Mouse (Mus musculus): ENCODE measurements around the gene Actb. TPM values are rescaled to one million over a fixed set of nuclear protein-coding genes. Genes with fewer than 3 reads are reported as not detected.

Actb gene
- total RNA-seq, 2 experiments from 2014 or later: 452 to 583 TPM

DNA sequence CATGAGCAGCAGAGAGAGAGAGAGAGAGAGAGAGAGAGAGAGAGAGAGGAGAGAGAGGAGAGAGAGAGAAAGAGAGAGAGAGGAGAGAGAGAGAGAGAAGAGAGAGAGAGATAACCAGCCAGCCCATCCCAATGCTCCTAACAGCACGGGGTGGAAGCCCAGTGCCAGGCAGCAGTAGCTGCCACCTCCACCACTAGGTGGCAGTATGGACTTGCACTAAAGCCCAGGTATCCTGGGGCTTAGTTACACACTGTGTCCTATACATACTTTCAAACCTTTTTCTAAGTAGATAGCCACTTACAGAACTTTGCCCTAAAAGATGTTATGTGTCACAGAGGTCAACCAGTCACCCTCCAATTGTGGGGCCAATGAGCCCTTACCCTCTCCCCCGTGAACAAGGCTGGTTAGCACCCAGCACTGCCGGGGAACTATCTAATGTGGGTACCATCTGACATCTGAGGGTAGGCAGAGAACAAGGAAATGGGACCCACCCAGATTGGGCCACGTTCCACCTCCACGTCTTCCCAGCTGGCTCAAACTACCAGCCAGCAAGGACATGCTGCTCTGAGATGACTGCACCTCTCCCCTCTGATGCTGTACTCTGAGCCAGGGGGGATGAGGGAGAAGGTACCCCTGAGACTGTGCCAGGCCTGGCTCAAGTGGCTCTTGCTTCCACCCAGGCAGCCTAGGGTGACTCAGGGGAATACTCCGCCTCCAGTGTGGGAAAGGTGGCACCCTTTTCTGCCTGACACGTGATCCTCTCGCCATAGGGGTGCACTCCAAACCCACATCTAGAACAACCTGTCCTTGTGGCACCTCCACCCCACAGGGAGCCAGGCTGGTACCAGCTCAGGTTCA is 27.0 kb downstream of the Actb start:
- peak; percentile 84 for DNase-seq (ENCODE audit: low spot score)

DNA sequence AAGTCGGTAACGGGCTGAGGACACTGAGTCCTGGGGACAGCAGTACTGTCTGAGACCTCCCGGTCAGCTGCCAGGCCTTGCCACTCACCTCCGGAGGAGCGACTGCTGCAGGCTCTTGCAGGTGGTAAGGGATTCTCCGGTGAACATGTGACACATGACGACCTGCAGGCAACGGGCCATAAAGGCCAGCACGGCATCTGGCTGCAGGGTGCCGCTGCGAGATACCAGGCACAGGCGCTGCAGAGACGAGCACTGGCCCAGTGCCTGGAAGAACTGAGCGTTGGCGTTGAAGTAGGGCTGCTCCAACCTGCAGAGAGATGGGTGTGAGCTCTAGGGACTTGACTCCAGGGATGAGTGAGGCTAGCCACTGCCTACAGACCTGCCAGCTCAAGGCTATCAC is 28.0 kb downstream of the Actb start:
- DNase-seq (ENCODE audit: low spot score): no peak

DNA sequence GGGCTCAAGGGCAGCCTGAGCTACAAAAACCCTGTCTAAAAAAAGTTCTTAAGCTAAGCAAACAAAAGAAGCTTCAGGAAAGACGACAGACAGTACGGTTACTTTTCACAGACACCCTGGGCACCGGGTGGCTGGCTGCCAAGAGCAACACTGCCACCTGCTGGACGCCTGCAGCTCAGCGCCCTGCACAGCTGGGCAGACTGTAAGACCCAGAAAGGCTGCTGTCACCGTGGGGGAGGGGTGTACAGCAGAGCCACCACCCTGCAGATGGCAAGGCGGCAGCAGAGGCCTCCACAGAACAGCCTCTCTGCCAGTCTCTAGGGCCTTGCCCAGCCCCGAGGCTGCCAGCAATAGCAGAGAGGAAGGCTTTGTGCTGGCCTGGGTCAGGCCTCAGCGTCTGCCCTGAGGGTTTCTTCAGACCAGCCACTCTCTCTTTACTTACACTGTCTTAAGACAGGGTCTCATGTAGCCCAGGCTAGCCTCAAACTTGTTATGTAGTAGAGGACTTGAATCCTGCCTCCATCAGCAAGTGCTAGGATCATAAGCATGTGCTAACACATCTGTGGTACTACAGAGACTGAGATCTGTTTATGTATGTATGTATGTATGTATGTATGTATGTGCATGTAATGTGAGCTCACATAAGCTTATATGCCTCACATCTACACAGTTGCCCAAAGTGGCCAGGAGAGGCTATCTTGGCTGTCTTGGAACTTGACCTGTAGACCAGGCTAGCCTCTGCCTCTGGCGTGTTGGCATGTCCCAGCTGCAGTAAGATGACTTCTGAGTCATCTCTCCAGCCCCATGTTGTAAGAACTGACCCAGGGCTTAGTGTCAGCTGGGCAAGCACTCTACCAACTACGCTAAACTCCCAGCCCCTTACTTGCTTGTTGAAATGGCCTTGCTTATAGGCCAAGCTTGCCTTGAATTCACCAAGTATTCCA is 28.9 kb downstream of the Actb start:
- peak; percentile 86 for DNase-seq (ENCODE audit: low spot score)

DNA sequence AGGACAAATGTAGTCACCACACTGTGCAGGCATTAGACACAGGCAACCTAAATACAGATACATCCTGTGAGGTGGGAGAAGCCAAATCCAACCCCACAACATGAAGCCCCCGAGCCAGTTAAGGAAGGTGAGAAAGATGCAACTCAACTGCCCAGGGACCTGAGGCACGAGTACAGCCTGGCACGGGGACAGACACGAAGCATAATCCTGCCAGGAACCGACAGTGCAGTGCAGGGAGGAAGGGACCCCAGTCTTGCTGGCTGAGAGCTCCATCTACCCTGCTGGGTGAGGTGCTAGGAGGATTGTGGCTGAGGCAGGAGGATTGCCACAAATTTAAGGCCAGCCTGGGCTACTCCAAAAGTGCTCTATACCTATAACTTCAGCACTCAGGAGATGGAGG is 29.7 kb downstream of the Actb start:
- DNase-seq (ENCODE audit: low spot score): no peak

DNA sequence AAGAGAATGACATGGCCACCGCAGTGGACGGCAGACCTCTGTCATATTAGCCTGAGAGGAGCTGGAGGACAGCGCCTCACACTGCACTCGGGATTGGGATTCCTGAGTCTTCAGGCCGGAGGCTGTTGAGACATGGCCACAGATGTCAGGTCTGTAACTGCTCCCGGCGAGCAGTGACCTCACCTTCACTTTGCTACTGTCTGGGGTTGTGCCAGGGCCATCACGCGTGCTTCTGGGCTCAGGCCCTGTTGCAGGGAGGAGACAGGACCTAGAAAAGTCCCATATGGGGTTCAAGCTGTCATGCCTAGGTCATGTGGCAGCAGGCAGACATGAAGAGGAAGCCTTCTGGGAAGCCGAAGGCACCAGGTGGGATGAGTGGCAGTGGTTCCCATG is 31.0 kb downstream of the Actb start:
- no peak for DNase-seq (ENCODE audit: low spot score)

DNA sequence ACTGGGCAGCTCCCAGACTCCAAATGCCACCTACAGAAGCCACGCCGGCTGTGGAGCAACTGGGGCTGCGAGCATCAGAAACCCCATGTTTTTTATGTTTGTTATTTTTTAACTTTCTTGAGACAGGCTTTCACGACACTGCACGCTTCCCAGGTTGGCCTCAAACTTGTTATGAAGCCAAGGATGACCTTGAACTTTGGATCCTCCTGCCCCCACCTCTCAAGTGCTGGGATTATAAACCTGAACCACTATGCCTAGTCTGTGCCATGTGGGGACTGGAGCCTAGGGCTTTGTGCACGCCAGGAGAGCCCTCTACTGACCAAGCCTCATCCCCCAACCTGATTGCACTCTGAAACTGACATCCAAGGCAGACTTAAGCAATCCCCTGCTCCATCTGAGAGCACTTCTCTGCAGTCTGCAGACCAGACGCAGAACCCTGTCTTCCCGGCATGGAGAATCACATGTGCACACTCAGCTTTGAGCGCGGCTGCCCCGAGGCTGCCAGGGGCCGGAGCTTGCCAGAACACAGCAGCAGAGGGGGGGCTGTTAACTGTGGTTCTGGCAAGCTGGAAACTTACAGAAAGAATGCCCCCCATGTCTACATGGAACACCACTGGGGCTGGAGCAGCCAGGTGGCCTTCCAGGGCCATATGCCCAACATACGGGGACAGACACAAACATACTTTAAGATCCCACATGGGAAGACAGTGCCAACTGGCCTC is 31.6 kb downstream of the Actb start:
- DNase-seq (ENCODE audit: low spot score): no peak

DNA sequence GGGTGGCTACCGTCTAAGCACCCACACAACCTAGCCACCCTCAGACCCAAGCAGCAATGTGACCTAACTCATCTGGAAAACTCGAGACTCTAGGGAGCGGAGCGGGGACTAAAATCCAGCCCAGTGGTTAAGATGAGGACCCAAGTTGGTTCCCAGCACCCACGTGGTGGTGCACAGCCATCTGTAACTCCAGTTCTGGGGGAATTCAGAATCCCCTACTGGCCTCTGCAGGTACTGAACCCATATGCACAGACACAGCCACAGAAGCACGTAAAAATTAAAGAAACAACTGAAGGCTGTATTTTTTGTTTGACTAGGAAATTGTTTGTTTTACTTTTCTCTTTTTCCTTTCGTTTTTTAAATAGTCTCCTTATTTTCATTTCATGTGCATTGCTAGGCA is 32.8 kb downstream of the Actb start:
- DNase-seq (ENCODE audit: low spot score): no peak

DNA sequence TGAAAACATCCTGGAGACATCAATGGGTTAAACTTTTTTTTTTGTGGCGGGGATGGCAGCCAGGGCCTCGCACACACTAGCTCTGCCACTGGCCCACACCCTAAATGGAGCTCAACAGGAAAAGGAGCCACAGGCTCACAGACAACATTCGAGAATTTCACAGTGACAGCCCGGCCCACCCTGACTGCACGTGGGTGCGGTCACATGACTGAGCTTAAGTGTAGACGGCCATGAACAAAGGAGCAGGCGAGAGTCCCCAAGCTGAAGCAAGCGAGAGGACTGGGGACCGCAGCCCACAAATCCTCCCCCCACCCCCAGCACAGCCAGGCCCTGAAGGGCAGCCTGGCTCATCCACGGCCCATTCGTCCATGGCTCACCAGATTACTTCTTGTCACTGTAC is 34.8 kb downstream of the Actb start:
- DNase-seq (ENCODE audit: low spot score): no peak

DNA sequence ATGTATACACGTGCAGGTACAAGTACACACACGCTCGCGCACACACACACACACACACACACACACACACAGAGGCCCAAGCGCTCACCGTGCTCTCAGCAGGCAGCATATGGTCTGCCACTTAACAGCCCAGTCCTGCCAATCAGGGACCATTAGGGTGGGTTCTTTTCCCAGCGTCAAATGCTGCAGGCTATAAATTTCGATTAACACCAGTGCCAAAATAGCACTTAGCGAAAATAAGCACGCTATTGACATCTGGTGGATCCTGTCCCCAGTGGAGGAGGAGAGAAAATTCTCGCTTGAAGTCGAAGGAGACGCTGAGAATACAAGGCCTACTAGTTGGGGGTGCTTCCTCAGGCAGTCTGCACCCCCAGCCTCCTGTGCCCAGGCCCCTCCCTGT is 37.1 kb downstream of the Actb start:
- DNase-seq (ENCODE audit: low spot score): no peak

DNA sequence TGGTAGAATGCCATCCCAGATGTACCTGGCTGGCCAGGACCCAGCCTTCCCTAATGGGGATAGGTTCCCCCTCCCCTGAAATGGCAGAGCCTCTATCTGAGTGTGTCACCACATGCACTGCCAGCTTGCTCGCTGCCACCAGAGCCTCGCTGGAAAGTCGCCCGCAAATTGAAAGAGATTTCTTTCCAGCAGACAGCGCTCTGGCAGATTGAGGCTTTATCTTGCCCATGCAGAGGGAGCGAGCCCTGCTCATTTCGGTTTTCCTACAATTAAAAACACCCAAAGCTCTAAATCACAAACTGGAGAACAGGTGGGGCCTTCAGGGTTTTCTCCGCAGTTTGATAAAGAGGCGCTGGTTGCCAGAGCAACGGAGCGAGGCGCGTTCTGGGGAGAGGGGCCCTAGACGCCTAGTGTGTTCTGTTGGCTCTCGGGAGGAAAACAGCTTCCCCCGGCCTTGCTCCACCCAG is 48.8 kb downstream of the Actb start:
- peak; percentile 43 for DNase-seq (ENCODE audit: low spot score)

DNA sequence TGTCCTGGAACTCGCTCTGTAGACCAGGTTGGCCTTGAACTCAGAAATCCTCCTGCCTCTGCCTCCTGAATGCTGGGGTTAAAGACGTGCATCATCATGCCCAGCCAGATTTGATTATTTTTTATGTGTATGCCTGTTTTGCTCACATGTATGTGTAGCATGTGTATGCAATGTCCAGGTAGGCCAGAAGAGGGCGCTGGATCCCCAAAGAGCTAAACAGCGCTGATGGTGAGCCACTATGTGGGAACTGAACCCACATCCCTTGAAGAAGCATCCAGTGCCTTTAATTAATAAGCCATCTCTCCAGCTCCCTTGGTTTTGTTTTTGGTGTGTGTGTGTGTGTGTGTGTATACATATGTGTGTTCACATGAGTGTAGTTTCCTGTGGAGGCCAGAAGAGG is 50.1 kb downstream of the Actb start:
- no peak for DNase-seq (ENCODE audit: low spot score)

DNA sequence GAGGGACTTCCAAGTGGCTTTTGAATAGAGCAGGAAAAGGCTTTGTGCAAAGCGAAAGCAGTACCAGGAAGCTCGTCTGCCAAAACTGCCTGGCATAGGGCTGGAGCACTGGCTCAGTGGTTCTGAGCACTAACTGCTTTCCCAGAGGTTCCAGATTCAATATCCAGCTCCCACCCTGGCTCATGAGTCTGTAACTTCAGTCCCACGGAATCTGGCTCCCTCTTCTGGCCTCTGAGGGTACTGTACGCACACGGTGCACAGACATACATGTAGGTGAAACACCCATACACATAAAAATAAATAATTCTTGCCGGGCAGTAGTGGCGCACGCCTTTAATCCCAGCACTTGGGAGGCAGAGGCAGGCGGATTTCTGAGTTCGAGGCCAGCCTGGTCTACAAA is 51.7 kb downstream of the Actb start:
- peak; percentile 27 for DNase-seq (ENCODE audit: low spot score)

DNA sequence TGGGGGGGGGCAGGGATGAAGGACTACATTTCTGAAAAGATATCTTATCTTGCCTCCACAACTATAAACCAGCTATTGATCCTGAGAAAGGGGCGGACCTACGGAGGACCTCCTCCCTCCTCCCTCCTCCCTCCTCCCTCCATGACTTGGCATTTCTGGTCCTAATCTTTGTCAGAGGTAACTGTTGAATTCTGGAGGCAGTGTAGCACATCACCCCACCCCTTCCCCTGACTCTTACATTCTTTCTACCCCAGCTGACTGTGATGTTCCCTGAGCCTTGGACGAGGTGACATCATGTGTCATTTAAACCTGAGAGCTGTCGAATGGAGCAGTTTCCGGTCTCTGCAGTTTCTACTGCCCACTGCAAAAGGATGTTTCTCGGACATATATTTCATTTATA is 53.0 kb downstream of the Actb start:
- no peak for DNase-seq (ENCODE audit: low spot score)

Other genes with a start within 250 kb of the Actb start
- under 1 TPM in 1 of 2 experiments, not detected in 1; 0.24 TPM for gene Slc29a4, start 214.2 kb downstream of the Actb start, total RNA-seq (2021)
- 10 to 100 TPM; 29.0 to 40.6 TPM for gene Tnrc18, start 89.1 kb downstream of the Actb start, total RNA-seq (2021)
- gene Fbxl18, start 11.3 kb downstream of the Actb start, total RNA-seq (2021): 1 to 10 TPM; 4.9 to 5.9 TPM
- gene Fscn1, start 53.6 kb upstream of the Actb start, total RNA-seq (2021): 1 to 10 TPM; 3.7 to 8.5 TPM
- 10 to 100 TPM; 15.5 to 17.0 TPM for gene Rnf216, start 206.2 kb upstream of the Actb start, total RNA-seq (2021)
- not detected for gene Olfr718-ps1, start 240.8 kb upstream of the Actb start, total RNA-seq (2021)

All from gastrocnemius, adult 18-20 months (tissue).